Mouse (Mus musculus): ENCODE data around the gene Tspan7. TPM values are rescaled to one million over a fixed set of nuclear protein-coding genes. Genes with fewer than 3 reads are reported as not detected.

Tspan7 gene
- polyA plus RNA-seq, 1 experiment: 2,148 TPM

GRCm38 (mm10) chrX:10539482-10540166, 54.7 kb downstream of the Tspan7 start:
- TF ChIP-seq POLR2A (IDR thresholded peaks at IDR 0.05; ENCODE audit: extremely low read depth, insufficient read depth, low read length): no peak
- TF ChIP-seq CTCF (IDR thresholded peaks at IDR 0.05; ENCODE audit: extremely low read depth, insufficient read depth, low read length): no peak

GRCm38 (mm10) chrX:10546840-10547239, 61.9 kb downstream of the Tspan7 start:
- no peaks in the 10 kb centered on the region; the same call in 1 of the 2 replicates for H3K4me1 ChIP-seq (ENCODE audit: control insufficient read depth, insufficient read depth, low read length)
- H3K27ac ChIP-seq (ENCODE audit: insufficient read depth, low read length): no peak overlapping the region
- H3K4me3 ChIP-seq (ENCODE audit: insufficient read depth, low read length): no peak overlapping the region
- TF ChIP-seq POLR2A (IDR thresholded peaks at IDR 0.05; ENCODE audit: extremely low read depth, insufficient read depth, low read length) (no peak), CTCF (IDR thresholded peaks at IDR 0.05; ENCODE audit: extremely low read depth, insufficient read depth, low read length) (no peak)

More at GRCm38 (mm10) chrX:10539482-10540166, 54.7 kb downstream of the Tspan7 start:
- Histone ChIP-seq H3K27ac (ENCODE audit: insufficient read depth, low read length) (no peak overlapping the region), H3K4me3 (ENCODE audit: insufficient read depth, low read length) (no peak overlapping the region), H3K4me1 (ENCODE audit: control insufficient read depth, insufficient read depth, low read length) (no peaks in the 10 kb centered on the region; the same call in none of the 2 replicates)

- Histone ChIP-seq H3K27ac (ENCODE audit: insufficient read depth, low read length) (no peak overlapping the region), H3K4me1 (ENCODE audit: control insufficient read depth, insufficient read depth, low read length) (no peaks in the 10 kb centered on the region; the same call in 1 of the 2 replicates), H3K4me3 (ENCODE audit: insufficient read depth, low read length) (no peak overlapping the region)
- no peak for TF ChIP-seq CTCF (IDR thresholded peaks at IDR 0.05; ENCODE audit: extremely low read depth, insufficient read depth, low read length)
- no peak for TF ChIP-seq POLR2A (IDR thresholded peaks at IDR 0.05; ENCODE audit: extremely low read depth, insufficient read depth, low read length)
Observed at GRCm38 (mm10) chrX:10549708-10550107, 64.8 kb downstream of the Tspan7 start.

- TF ChIP-seq CTCF (IDR thresholded peaks at IDR 0.05; ENCODE audit: extremely low read depth, insufficient read depth, low read length): no peak
- TF ChIP-seq POLR2A (IDR thresholded peaks at IDR 0.05; ENCODE audit: extremely low read depth, insufficient read depth, low read length): no peak
- Histone ChIP-seq H3K4me3 (ENCODE audit: insufficient read depth, low read length) (no peak overlapping the region), H3K4me1 (ENCODE audit: control insufficient read depth, insufficient read depth, low read length) (no peaks in the 10 kb centered on the region), H3K27ac (ENCODE audit: insufficient read depth, low read length) (no peak overlapping the region)
Observed at GRCm38 (mm10) chrX:10556899-10557298, 71.9 kb downstream of the Tspan7 start.

GRCm38 (mm10) chrX:10557596-10557995, 72.6 kb downstream of the Tspan7 start:
- no peak for TF ChIP-seq CTCF (IDR thresholded peaks at IDR 0.05; ENCODE audit: extremely low read depth, insufficient read depth, low read length)
- no peak for TF ChIP-seq POLR2A (IDR thresholded peaks at IDR 0.05; ENCODE audit: extremely low read depth, insufficient read depth, low read length)
- Histone ChIP-seq H3K4me1 (ENCODE audit: control insufficient read depth, insufficient read depth, low read length) (no peaks in the 10 kb centered on the region), H3K4me3 (ENCODE audit: insufficient read depth, low read length) (no peak overlapping the region), H3K27ac (ENCODE audit: insufficient read depth, low read length) (no peak overlapping the region)

GRCm38 (mm10) chrX:10558625-10559024, 73.7 kb downstream of the Tspan7 start:
- no peak overlapping the region for H3K27ac ChIP-seq (ENCODE audit: insufficient read depth, low read length)
- TF ChIP-seq CTCF (IDR thresholded peaks at IDR 0.05; ENCODE audit: extremely low read depth, insufficient read depth, low read length) (no peak), POLR2A (IDR thresholded peaks at IDR 0.05; ENCODE audit: extremely low read depth, insufficient read depth, low read length) (no peak)
- H3K4me3 ChIP-seq (ENCODE audit: insufficient read depth, low read length): no peak overlapping the region
- H3K4me1 ChIP-seq (ENCODE audit: control insufficient read depth, insufficient read depth, low read length): no peaks in the 10 kb centered on the region

- Histone ChIP-seq H3K4me3 (ENCODE audit: insufficient read depth, low read length) (no peak overlapping the region), H3K27ac (ENCODE audit: insufficient read depth, low read length) (no peak overlapping the region), H3K4me1 (ENCODE audit: control insufficient read depth, insufficient read depth, low read length) (no peaks in the 10 kb centered on the region; the same call in 1 of the 2 replicates)
- no peak for TF ChIP-seq CTCF (IDR thresholded peaks at IDR 0.05; ENCODE audit: extremely low read depth, insufficient read depth, low read length)
- no peak for TF ChIP-seq POLR2A (IDR thresholded peaks at IDR 0.05; ENCODE audit: extremely low read depth, insufficient read depth, low read length)
Observed at GRCm38 (mm10) chrX:10565811-10566210, 80.9 kb downstream of the Tspan7 start.

GRCm38 (mm10) chrX:10574523-10574922, 89.6 kb downstream of the Tspan7 start:
- H3K27ac ChIP-seq (ENCODE audit: insufficient read depth, low read length): no peak overlapping the region
- H3K4me1 ChIP-seq (ENCODE audit: control insufficient read depth, insufficient read depth, low read length): peaks cover 2% of the 10 kb centered on the region; the same call in 1 of the 2 replicates
- H3K4me3 ChIP-seq (ENCODE audit: insufficient read depth, low read length): no peak overlapping the region
- TF ChIP-seq POLR2A (IDR thresholded peaks at IDR 0.05; ENCODE audit: extremely low read depth, insufficient read depth, low read length) (no peak), CTCF (IDR thresholded peaks at IDR 0.05; ENCODE audit: extremely low read depth, insufficient read depth, low read length) (no peak)

GRCm38 (mm10) chrX:10575406-10575805, 90.4 kb downstream of the Tspan7 start:
- Histone ChIP-seq H3K4me3 (ENCODE audit: insufficient read depth, low read length) (no peak overlapping the region), H3K27ac (ENCODE audit: insufficient read depth, low read length) (no peak overlapping the region), H3K4me1 (ENCODE audit: control insufficient read depth, insufficient read depth, low read length) (peaks cover 2% of the 10 kb centered on the region; the same call in 1 of the 2 replicates)
- TF ChIP-seq CTCF (IDR thresholded peaks at IDR 0.05; ENCODE audit: extremely low read depth, insufficient read depth, low read length) (no peak), POLR2A (IDR thresholded peaks at IDR 0.05; ENCODE audit: extremely low read depth, insufficient read depth, low read length) (no peak)

GRCm38 (mm10) chrX:10576349-10576748, 91.4 kb downstream of the Tspan7 start:
- H3K27ac ChIP-seq (ENCODE audit: insufficient read depth, low read length): no peak overlapping the region
- no peak overlapping the region for H3K4me3 ChIP-seq (ENCODE audit: insufficient read depth, low read length)
- TF ChIP-seq CTCF (IDR thresholded peaks at IDR 0.05; ENCODE audit: extremely low read depth, insufficient read depth, low read length) (no peak), POLR2A (IDR thresholded peaks at IDR 0.05; ENCODE audit: extremely low read depth, insufficient read depth, low read length) (no peak)
- peaks cover 2% of the 10 kb centered on the region; the same call in 1 of the 2 replicates for H3K4me1 ChIP-seq (ENCODE audit: control insufficient read depth, insufficient read depth, low read length)
